Mouse (Mus musculus): ENCODE data around the gene Auh.

Auh gene

GRCm38 (mm10) chr13:52924457-52924856, 5.0 kb downstream of the Auh start:
- in situ Hi-C loops (cut with MboI, MseI), result loop anchor here (5.0 kb wide), 1 partner anchor 48 kb away; no protein-coding TSS in a partner anchor

DNA sequence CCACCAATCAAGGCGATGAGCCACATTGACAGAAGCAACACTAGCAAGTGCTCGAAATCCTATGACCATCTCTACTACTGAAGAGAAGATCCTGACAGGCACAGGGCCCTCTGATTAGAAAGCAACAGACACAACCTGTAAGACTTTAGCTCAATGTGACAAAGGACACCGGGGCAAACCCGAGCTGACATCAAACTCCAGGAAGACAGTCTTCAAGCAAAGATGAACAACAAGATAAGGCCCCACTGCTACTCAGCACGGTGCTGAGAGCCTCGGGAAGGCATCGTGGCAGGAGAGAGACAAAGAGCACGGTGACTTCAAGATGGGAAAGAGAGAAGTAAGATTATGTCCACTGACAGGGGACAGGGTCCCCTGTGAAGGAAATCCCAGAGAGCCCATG, 7.5 kb downstream of the Auh start:
- in situ Hi-C loops (cut with MboI, MseI), result loop anchor here (5.0 kb wide), 1 partner anchor 50 kb away; no protein-coding TSS in a partner anchor

- in situ Hi-C loops (cut with MboI, MseI), result loop anchor here (5.0 kb wide), 1 partner anchor 51 kb away; no protein-coding TSS in a partner anchor
Observed at GRCm38 (mm10) chr13:52921065-52921825, 8.2 kb downstream of the Auh start.

GRCm38 (mm10) chr13:52919790-52920352, 9.6 kb downstream of the Auh start:
- in situ Hi-C loops (cut with MboI, MseI), result loop anchor here (5.0 kb wide), 2 partner anchors 52 to 68 kb away; no protein-coding TSS in a partner anchor

- in situ Hi-C loops (cut with MboI, MseI), result loop anchor here (5.0 kb wide), 1 partner anchor 66 kb away; no protein-coding TSS in a partner anchor
Observed at GRCm38 (mm10) chr13:52918333-52918732, 11.1 kb downstream of the Auh start.

DNA sequence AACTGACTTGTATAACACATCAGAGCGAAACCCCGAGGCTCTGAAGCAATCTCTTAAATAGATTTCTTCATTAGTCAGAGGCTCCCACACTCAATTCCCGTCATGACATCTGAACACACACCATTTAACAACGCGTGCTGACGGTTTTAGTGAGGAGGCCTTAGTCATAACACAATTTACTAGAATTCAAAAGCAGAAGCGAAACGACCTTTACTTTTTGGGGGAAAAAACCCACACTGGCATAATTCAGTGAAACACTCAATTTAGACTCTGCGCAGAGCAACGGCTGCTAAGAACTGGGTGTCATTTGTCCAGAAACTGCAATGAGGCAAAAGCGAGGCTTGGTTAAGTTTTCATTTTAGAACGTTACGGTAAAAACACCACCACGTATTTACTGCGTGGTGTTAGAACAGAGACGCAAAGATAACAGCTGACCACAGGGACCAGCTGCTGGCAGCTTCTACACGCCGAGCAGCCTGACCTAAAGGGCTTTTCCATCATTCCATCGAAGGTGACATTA, 14.8 kb downstream of the Auh start:
- in situ Hi-C loops (cut with MboI, MseI), result loop anchor here (5.0 kb wide), 1 partner anchor 62 kb away; no protein-coding TSS in a partner anchor

DNA sequence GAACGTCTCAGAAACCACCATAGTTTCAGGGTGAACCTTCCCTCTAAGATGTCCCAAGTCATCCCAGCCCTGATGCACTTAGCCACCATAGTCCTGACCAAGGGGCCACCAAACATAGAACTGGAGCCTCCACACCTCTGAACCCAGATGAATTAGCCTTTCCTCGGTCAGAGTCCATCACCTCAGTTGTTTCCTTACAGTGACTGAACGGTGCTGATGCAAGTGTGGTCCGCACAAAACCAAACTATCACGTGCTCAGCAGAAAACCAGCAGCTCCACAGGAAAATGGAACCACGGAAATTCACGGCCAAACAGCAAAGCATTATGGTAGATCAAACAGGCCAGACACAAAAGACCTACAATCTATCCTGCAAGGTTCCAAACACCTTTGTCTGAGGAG, 15.6 kb downstream of the Auh start:
- in situ Hi-C loops (cut with MboI, MseI), result no loop called here

GRCm38 (mm10) chr13:52912495-52912894, 17.0 kb downstream of the Auh start:
- in situ Hi-C loops (cut with MboI, MseI), result no loop called here

DNA sequence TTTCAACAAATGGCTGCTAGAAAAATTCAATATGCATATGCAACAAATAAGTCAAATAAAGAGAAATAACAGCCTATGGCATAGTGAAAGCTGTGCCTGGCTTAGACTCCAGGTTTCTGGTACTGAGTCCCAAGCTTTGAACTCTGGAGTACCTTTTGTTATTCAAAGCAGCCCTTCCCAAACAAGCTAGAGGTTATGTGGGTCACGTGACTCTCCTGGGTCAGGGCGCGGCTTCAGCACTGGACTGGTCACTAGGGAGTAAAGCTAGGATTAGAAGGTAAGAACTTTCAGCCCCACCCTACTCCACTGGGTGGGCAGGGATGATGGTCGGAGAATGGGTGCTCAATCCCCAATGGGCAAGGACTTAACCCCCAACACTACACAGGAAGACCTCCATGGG, 18.2 kb downstream of the Auh start:
- in situ Hi-C loops (cut with MboI, MseI), result no loop called here

- in situ Hi-C loops (cut with MboI, MseI), result no loop called here
Observed at GRCm38 (mm10) chr13:52906296-52906695, 23.2 kb downstream of the Auh start.

- in situ Hi-C loops (cut with MboI, MseI), result no loop called here
Observed at GRCm38 (mm10) chr13:52904175-52904574, 25.3 kb downstream of the Auh start.

DNA sequence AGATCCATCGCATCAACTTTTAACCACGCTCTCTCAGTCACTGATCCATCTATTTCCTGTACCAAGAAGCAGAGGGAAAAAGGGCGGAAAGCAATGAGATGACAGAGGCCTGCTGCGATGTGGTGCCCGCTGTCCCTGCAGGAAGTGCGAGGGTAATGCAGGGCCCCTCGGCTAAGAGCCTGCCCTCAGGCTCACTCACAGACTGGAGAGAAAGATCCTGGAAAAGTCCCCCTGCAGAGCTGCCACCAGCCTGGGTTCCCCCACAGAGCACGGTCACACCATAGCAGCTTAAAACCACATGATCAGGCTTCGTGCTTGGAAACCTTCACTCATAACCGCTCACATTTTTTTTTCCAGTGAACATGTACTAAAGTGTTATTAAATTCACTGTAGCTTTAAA, 25.7 kb downstream of the Auh start:
- in situ Hi-C loops (cut with MboI, MseI), result no loop called here

- in situ Hi-C loops (cut with MboI, MseI), result no loop called here
Observed at GRCm38 (mm10) chr13:52902517-52902916, 27.0 kb downstream of the Auh start.

DNA sequence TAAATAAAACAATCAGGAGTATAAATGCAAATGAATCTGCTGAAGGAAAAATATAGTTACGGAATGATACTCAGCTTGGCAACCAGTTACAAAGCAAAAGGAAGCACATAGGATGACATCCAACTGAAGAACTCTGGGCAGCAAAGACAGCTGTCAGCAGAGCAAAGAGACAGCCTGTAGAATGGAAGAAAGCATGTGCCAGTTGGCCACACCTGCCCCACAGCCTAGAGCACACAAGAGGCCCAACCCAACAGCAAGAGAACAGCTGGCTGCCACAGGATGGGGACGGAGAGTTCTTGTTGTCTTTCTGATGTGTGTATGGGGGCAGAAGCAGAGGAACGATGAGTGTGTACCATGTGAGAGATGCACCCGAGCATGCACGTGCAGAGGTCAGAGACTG, 29.8 kb downstream of the Auh start:
- in situ Hi-C loops (cut with MboI, MseI), result no loop called here

GRCm38 (mm10) chr13:52897806-52898205, 31.7 kb downstream of the Auh start:
- in situ Hi-C loops (cut with MboI, MseI), result no loop called here

GRCm38 (mm10) chr13:52892791-52893190, 36.7 kb downstream of the Auh start:
- in situ Hi-C loops (cut with MboI, MseI), result no loop called here

GRCm38 (mm10) chr13:52892065-52892503, 37.4 kb downstream of the Auh start:
- in situ Hi-C loops (cut with MboI, MseI), result no loop called here

- in situ Hi-C loops (cut with MboI, MseI), result no loop called here
Observed at GRCm38 (mm10) chr13:52890313-52890712, 39.2 kb downstream of the Auh start.

GRCm38 (mm10) chr13:52886779-52887178, 42.7 kb downstream of the Auh start:
- in situ Hi-C loops (cut with MboI, MseI), result no loop called here

GRCm38 (mm10) chr13:52883960-52884326, 45.5 kb downstream of the Auh start:
- in situ Hi-C loops (cut with MboI, MseI), result no loop called here

- in situ Hi-C loops (cut with MboI, MseI), result no loop called here
Observed at GRCm38 (mm10) chr13:52883084-52883959, 46.2 kb downstream of the Auh start.

GRCm38 (mm10) chr13:52880386-52880785, 49.1 kb downstream of the Auh start:
- in situ Hi-C loops (cut with MboI, MseI), result no loop called here
